Mouse (Mus musculus): ENCODE data around the gene Eef2.

GRCm38 (mm10) chr10:81229735-81230437 is 53.5 kb downstream of the Eef2 start:
- TF ChIP-seq CTCF (IDR thresholded peaks at IDR 0.05; ENCODE audit: borderline replicate concordance, extremely low read depth, insufficient read depth, insufficient read length): no peak
- no peak for TF ChIP-seq POLR2A (IDR thresholded peaks at IDR 0.05; ENCODE audit: borderline replicate concordance, extremely low read depth, insufficient read depth, insufficient read length, poor library complexity, severe bottlenecking)

Data from brain, embryonic 14.5 days (tissue).